Mouse (Mus musculus): Measurements from ENCODE around the gene 2310034G01Rik. TPM values are rescaled to one million over a fixed set of nuclear protein-coding genes. Genes with fewer than 3 reads are reported as not detected.

2310034G01Rik gene
- polyA plus RNA-seq, 1 experiment: 1.5 TPM

DNA sequence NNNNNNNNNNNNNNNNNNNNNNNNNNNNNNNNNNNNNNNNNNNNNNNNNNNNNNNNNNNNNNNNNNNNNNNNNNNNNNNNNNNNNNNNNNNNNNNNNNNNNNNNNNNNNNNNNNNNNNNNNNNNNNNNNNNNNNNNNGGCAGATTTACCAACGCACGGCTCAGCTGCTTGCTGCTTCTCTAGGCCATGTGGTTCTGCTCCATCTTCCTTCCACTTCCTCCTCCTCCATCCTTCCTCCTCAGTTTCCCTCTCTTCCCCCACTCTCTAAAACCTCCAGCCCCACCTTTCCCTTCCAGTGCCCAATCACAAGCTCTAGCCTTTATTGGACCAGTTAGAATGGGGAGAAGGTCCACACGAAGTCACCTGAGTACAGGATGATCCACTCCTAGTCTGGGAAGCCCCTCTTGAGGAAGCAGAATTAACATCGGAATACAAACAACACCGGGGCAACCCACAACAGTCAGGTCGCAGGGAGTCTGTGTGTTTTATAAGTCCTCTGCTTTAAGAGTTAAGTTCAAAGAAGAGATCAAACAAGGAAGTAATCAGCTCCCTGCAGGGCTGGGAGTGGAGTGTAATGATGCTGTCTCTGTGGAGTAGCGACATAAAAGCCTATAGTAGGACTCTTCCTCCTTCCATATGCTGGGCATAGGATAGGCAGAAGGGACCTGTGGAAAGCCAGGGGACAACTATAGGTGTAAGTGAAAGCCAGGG, 5.2 kb downstream of the 2310034G01Rik start:
- no peaks in the 10 kb centered on the region for H3K27me3 ChIP-seq (replicated peaks; ENCODE audit: control insufficient read depth, insufficient read depth, low read length)
- H3K36me3 ChIP-seq (ENCODE audit: control insufficient read depth, insufficient read depth, low read length): no peaks in the 10 kb centered on the region
- H3K4me1 ChIP-seq (ENCODE audit: control insufficient read depth, insufficient read depth, low read length): peaks cover 6% of the 10 kb centered on the region; the same call in 1 of the 2 replicates
- no peak overlapping the region for H3K4me3 ChIP-seq (ENCODE audit: insufficient read depth, low read depth, low read length)
- no peak for TF ChIP-seq CTCF (conservative IDR thresholded peaks at IDR 0.05; ENCODE audit: insufficient read depth, insufficient read length, low read depth, low read length)
- no peak for TF ChIP-seq POLR2A (IDR thresholded peaks at IDR 0.05; ENCODE audit: low read depth, low read length)
- WGBS: 44% methylated on average over 7 of the region's 7 CpGs
- no peak for DNase-seq
- no peak overlapping the region for H3K27ac ChIP-seq (ENCODE audit: insufficient read depth, low read depth, low read length)

DNA sequence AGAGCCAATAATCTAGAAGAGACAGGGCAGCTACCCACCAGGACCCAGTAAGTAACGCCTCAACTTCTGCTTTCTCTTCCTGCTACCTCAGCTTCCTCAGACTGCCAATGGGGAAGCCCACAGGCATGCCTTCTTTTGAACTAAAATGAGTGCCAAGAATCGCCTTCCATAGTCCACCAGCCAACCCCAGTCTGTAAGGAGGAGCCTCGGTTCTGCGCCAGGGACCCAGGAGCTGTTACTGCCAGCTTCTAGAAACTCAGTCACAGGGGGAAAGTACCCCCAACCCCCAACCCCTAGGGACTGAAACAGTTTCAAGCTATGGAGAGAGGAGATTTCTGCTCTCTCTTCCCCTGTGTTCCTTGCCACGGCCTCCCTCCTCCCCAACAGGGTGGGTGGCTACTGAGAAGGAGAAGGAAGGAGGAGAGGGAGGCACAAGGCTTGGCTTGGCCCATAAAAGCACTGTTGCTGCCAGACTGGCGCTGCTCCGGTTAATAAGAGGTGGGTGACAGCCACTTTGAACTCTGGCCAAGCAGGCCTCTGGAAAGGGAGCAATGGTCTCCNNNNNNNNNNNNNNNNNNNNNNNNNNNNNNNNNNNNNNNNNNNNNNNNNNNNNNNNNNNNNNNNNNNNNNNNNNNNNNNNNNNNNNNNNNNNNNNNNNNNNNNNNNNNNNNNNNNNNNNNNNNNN, 10.7 kb downstream of the 2310034G01Rik start:
- Histone ChIP-seq H3K4me3 (ENCODE audit: insufficient read depth, low read depth, low read length) (no peak overlapping the region), H3K27me3 (replicated peaks; ENCODE audit: control insufficient read depth, insufficient read depth, low read length) (no peaks in the 10 kb centered on the region), H3K36me3 (ENCODE audit: control insufficient read depth, insufficient read depth, low read length) (no peaks in the 10 kb centered on the region), H3K4me1 (ENCODE audit: control insufficient read depth, insufficient read depth, low read length) (peaks cover 13% of the 10 kb centered on the region; the same call in 1 of the 2 replicates), H3K27ac (ENCODE audit: insufficient read depth, low read depth, low read length) (peak overlapping the region; percentile 30; the same call in 1 of the 2 replicates)
- peak; percentile 30 for DNase-seq
- TF ChIP-seq CTCF (conservative IDR thresholded peaks at IDR 0.05; ENCODE audit: insufficient read depth, insufficient read length, low read depth, low read length): no peak
- WGBS: 57% methylated on average over 7 of the region's 7 CpGs

DNA sequence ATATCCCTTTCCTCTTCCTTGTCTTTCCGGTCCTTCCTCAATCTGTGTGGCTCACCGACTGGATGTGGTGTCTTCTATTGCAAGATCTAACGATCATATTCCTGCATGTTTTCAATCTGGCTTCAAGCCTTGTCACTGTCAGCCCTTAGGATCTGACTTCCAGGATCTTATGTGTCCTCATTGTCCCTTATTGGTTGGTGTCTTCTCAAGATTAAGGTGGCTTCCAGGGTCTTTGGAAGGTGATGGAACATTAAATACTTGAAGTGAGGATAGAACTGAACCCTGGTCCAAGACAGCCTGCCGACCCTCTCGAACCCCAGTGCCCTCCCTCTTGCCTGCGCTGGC, 11.2 kb downstream of the 2310034G01Rik start:
- WGBS: 46% methylated on average over 6 of the region's 6 CpGs
- Histone ChIP-seq H3K4me3 (ENCODE audit: insufficient read depth, low read depth, low read length) (peak overlapping the region; percentile 33; the same call in 1 of the 2 replicates), H3K27me3 (replicated peaks; ENCODE audit: control insufficient read depth, insufficient read depth, low read length) (no peaks in the 10 kb centered on the region), H3K27ac (ENCODE audit: insufficient read depth, low read depth, low read length) (peak overlapping the region; percentile 30; the same call in 1 of the 2 replicates), H3K36me3 (ENCODE audit: control insufficient read depth, insufficient read depth, low read length) (no peaks in the 10 kb centered on the region), H3K4me1 (ENCODE audit: control insufficient read depth, insufficient read depth, low read length) (peaks cover 13% of the 10 kb centered on the region; the same call in 1 of the 2 replicates)
- TF ChIP-seq CTCF (conservative IDR thresholded peaks at IDR 0.05; ENCODE audit: insufficient read depth, insufficient read length, low read depth, low read length) (no peak), POLR2A (IDR thresholded peaks at IDR 0.05; ENCODE audit: low read depth, low read length) (no peak)
- DNase-seq: no peak

DNA sequence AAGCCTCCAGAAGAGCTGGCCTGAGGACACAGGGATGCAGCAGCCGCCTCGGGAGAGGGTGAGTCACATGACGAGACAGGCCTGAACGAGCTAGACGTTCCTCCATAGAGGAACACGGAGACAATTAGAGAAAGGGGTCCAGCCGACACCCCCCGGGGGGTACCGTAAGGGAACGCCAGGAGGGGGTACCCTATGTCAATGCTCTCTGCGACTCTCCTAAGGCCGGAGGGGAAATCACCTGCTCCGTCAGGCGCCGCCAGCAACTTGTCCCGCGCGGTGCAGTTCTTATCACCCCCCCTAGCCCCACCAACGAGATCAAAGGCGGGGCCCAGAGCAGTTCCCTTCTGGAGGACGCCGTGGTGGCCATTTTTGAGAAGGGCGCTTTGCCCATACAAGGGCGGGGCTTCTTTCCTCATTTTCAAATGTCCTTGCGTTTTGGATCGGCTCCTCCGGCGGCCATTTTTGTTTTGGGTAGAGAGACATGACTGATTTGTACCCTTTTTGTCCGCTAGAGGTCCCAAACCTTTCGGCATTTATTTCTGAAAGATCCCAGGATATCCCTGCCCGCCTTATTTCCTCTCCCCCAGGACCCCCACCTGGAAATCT, 11.7 kb downstream of the 2310034G01Rik start, which contains the start of gene Cuedc2:
TSS of gene Cuedc2 (minus strand) at position 372 of the 606 bp plus-strand sequence.
- H3K27ac ChIP-seq (ENCODE audit: insufficient read depth, low read depth, low read length): peak within 1 kb of the TSS; percentile 30; the same call in 1 of the 2 replicates

DNA sequence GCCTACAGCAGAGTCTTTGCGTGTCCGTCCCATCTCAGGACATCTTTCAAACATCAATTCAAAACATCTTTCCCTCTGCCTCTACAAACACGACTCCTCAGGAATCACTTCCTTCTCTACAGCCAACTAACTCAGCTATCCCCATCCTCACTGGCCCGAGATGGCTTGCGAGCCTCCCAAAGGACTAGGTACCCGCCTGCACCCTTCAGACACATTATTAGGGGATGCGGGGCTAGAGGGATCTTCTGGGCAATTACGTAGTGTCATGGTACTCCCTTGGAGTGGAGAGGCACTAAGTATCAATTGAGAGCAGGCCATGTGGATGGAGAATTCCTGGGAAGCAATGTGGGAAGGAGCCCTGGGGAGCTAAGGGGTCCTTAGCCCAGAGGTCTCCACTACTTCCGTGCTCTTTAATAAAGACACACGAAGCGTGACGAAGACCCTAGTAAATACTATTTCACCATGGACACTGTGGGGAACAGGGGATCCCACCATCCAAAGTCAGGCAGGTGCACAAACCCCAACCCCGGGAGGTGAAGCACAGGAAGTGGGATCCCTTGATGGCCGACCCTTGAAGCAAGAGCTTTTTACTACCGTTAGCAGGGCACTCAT, 12.3 kb downstream of the 2310034G01Rik start:
- H3K27ac ChIP-seq (ENCODE audit: insufficient read depth, low read depth, low read length): no peak overlapping the region
- peaks cover 13% of the 10 kb centered on the region; the same call in 1 of the 2 replicates for H3K4me1 ChIP-seq (ENCODE audit: control insufficient read depth, insufficient read depth, low read length)
- H3K27me3 ChIP-seq (replicated peaks; ENCODE audit: control insufficient read depth, insufficient read depth, low read length): no peaks in the 10 kb centered on the region
- peak overlapping the region; percentile 86 for H3K4me3 ChIP-seq (ENCODE audit: insufficient read depth, low read depth, low read length)
- H3K36me3 ChIP-seq (ENCODE audit: control insufficient read depth, insufficient read depth, low read length): no peaks in the 10 kb centered on the region
- DNase-seq: no peak
- TF ChIP-seq POLR2A (IDR thresholded peaks at IDR 0.05; ENCODE audit: low read depth, low read length): no peak
- no peak for TF ChIP-seq CTCF (conservative IDR thresholded peaks at IDR 0.05; ENCODE audit: insufficient read depth, insufficient read length, low read depth, low read length)
- 31% methylated on average over 15 of the region's 15 CpGs for WGBS

More for the DNA sequence above, 11.7 kb downstream of the 2310034G01Rik start, which contains the start of gene Cuedc2:
- DNase-seq: peak; percentile 99
- TF ChIP-seq POLR2A (IDR thresholded peaks at IDR 0.05; ENCODE audit: low read depth, low read length) (no peak), CTCF (conservative IDR thresholded peaks at IDR 0.05; ENCODE audit: insufficient read depth, insufficient read length, low read depth, low read length) (peak; percentile 49)
- Histone ChIP-seq H3K36me3 (ENCODE audit: control insufficient read depth, insufficient read depth, low read length) (no peaks in the 10 kb centered on the region), H3K4me3 (ENCODE audit: insufficient read depth, low read depth, low read length) (peak within 1 kb of the TSS; percentile 86), H3K27me3 (replicated peaks; ENCODE audit: control insufficient read depth, insufficient read depth, low read length) (no peaks in the 10 kb centered on the region), H3K4me1 (ENCODE audit: control insufficient read depth, insufficient read depth, low read length) (peaks cover 13% of the 10 kb centered on the region; the same call in 1 of the 2 replicates)
- under 1% methylated on average over 31 of the region's 31 CpGs for WGBS

DNA sequence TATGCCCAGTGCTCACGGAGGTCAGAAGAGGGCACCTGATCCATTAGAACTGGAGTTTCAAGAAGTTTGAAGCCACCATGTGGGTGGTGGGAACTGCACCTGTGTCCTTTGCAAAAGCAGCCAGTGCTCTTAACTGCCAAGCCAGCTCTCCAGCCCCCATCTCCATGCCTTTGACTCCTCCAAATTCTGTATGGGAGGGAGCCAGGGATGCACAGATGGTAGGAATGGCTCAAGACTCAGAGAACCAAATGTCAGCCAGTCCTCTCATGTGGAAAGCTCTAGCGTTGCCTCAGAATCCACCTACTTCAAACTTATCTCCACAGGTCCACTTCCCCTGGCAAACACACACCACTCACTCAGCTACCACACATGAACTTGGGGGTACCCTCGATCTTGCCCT, 16.2 kb downstream of the 2310034G01Rik start:
- no peaks in the 10 kb centered on the region for H3K36me3 ChIP-seq (ENCODE audit: control insufficient read depth, insufficient read depth, low read length)
- H3K4me1 ChIP-seq (ENCODE audit: control insufficient read depth, insufficient read depth, low read length): peaks cover 9% of the 10 kb centered on the region; the same call in 1 of the 2 replicates
- 81% methylated on average over 3 of the region's 3 CpGs for WGBS
- no peak for DNase-seq
- H3K27ac ChIP-seq (ENCODE audit: insufficient read depth, low read depth, low read length): no peak overlapping the region
- H3K4me3 ChIP-seq (ENCODE audit: insufficient read depth, low read depth, low read length): no peak overlapping the region
- no peaks in the 10 kb centered on the region for H3K27me3 ChIP-seq (replicated peaks; ENCODE audit: control insufficient read depth, insufficient read depth, low read length)
- TF ChIP-seq POLR2A (IDR thresholded peaks at IDR 0.05; ENCODE audit: low read depth, low read length) (no peak), CTCF (conservative IDR thresholded peaks at IDR 0.05; ENCODE audit: insufficient read depth, insufficient read length, low read depth, low read length) (no peak)

Data from kidney, adult 2 months (tissue).